Mouse (Mus musculus) hindbrain, postnatal 0 days (tissue): ENCODE measurements around the gene Snai1. TPM values are rescaled to one million over a fixed set of nuclear protein-coding genes. Genes with fewer than 3 reads are reported as not detected.

Experiments
- ATAC-seq: fragments of 200-750 bp; cut with Nextera tagmentation; 2 replicates; pipeline ENCODE4 v1.8.0; 2017; ENCODE audit warnings: mild to moderate bottlenecking, moderate TSS enrichment, moderate library complexity
- DNase-seq: peaks from one replicate; pipeline ENCODE4 v3.0.0-alpha.2; 2015; ENCODE audit warnings: low spot score
- H3K27ac ChIP-seq: fragments of 300-500 bp; sonication (generic); 2 replicates; pipeline ENCODE4 v1.5.1; 2014; ENCODE audit warnings: mild to moderate bottlenecking
- H3K27me3 ChIP-seq: fragments of 300-500 bp; sonication (generic); 2 replicates; pipeline ENCODE4 v1.6.1; 2014; ENCODE audit warnings: low read length, mixed read lengths; ENCODE audit not compliant: insufficient read depth
- H3K36me3 ChIP-seq: fragments of 300-500 bp; sonication (generic); 2 replicates; pipeline ENCODE4 v1.6.1; 2014; ENCODE audit warnings: low read length, mixed read lengths; ENCODE audit not compliant: insufficient read depth
- H3K4me1 ChIP-seq: fragments of 300-500 bp; sonication (generic); 2 replicates; pipeline ENCODE4 v1.6.1; 2014; ENCODE audit warnings: antibody characterized with exemption, low read length, mixed read lengths; ENCODE audit not compliant: insufficient read depth
- H3K4me2 ChIP-seq: fragments of 300-500 bp; sonication (generic); 2 replicates; pipeline ENCODE4 v1.6.1; 2014; ENCODE audit warnings: low read depth, mild to moderate bottlenecking, low read length, moderate library complexity, mixed read lengths
- H3K4me3 ChIP-seq: fragments of 300-500 bp; sonication (generic); 2 replicates; pipeline ENCODE4 v1.5.1; 2014; ENCODE audit warnings: low read length
- H3K9ac ChIP-seq: fragments of 300-500 bp; sonication (generic); replicated peaks from 2 replicates; pipeline ENCODE4 v1.6.1; 2014; ENCODE audit warnings: mild to moderate bottlenecking, low read length, moderate library complexity, mixed read lengths
- H3K9me3 ChIP-seq: fragments of 300-500 bp; sonication (generic); 2 replicates; pipeline ENCODE4 v1.6.1; 2016; ENCODE audit warnings: low read length, mixed read lengths
- CTCF ChIP-seq: IDR thresholded peaks from 2 replicates; pipeline ENCODE4 v1.5.1; 2016; ENCODE audit warnings: antibody characterized with exemption, control low read depth, low read depth
- WGBS: fragments of 180-500 bp; shearing (Covaris S2); extraction: QIAGEN DNeasy Blood & Tissue Kit; methylation state at CpG from one replicate; pipeline ENCODE4 v1.1.7; 2014; 5-methylcytosine and 5-hydroxymethylcytosine counted together
- polyA plus RNA-seq: library from polyadenylated mRNA; unstranded; fragments of >200 nt; fragmentation: Nextera tagmentation; extraction: Ambion mirVana; gene quantifications from 2 replicates; pipeline ENCODE4 v1.2.1, GENCODE M21; 2015
- total RNA-seq: library from RNA; depleted of rRNA; stranded (reverse); fragments of >200 nt; gene quantifications from 2 replicates; pipeline ENCODE4 v1.2.3, GENCODE M21; 2014

The Snai1 gene
- total and polyA plus RNA-seq, 2 experiments from 2014 or later, result 1.2 to 4.3 TPM

DNA sequence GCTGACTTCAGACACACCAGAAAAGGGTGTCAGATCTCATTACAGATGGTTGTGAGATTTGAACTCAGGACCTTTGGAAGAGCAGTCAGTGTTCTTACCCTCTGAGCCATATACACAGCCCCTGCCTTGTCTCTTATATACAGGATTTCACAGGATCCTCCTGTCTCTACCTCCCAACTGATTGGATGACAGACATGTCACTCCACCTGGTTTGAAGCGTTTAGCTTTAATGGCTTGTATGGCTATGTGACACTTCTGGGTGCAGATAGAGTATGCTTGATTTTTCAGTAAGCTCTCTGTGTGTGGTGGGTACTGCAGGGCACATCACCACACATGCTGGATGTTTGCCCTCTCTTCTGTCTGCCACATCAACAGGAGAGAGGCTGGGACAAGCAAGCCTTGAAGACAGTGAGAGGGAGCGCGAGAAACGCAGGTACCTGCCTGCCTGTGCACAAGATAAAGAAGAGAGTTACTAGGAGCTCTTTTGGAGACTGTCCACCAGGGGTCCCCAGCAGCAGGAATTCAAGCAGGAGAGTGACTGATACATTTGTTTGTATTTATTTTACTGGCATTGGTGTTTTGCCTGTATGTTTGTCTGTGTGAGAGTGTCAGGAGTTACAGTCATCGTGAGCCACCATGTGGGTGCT lies 18.3 kb upstream of the Snai1 start:
- 75% methylated on average over 5 of the region's 5 CpGs for WGBS
- no peak overlapping the region for H3K4me3 ChIP-seq
- no peak overlapping the region for H3K9ac ChIP-seq
- peaks cover 30% of the 10 kb centered on the region for H3K36me3 ChIP-seq
- no peaks in the 10 kb centered on the region for H3K27me3 ChIP-seq
- ATAC-seq (no peak), DNase-seq (no peak)
- no peaks in the 10 kb centered on the region for H3K9me3 ChIP-seq
- no peaks in the 10 kb centered on the region for H3K4me1 ChIP-seq
- no peak overlapping the region for H3K4me2 ChIP-seq
- H3K27ac ChIP-seq, result no peak overlapping the region
- TF ChIP-seq CTCF, result peak; percentile 56

DNA sequence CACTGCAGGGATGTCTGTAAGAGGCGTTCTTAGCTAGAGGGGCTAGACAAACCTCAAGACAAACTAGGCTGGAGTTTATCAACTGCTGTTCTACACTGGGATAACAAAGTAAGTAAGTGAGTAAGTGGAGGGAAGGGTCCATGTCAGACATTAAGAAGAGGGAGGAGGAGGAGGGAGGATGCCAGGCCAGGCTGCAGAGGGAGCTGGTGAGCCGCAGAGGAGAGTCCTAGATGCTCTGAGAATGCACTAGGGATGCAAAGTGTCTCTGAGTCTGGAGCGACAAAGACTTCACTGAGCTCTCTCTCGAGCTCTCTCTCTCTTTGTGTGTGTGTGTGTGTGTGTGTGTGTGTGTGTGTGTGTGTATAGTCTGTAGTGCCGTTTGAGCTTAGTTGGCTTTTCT lies 9.7 kb upstream of the Snai1 start:
- DNase-seq (no peak), ATAC-seq (peak; percentile 27; the same call in 1 of the 2 replicates)
- H3K36me3 ChIP-seq, result no peaks in the 10 kb centered on the region
- H3K9ac ChIP-seq, result no peak overlapping the region
- 16% methylated on average over 5 of the region's 5 CpGs for WGBS
- no peaks in the 10 kb centered on the region for H3K27me3 ChIP-seq
- no peaks in the 10 kb centered on the region for H3K9me3 ChIP-seq
- no peak overlapping the region for H3K4me3 ChIP-seq
- H3K27ac ChIP-seq, result no peak overlapping the region
- H3K4me2 ChIP-seq, result no peak overlapping the region
- TF ChIP-seq CTCF, result peak; percentile 66
- no peaks in the 10 kb centered on the region for H3K4me1 ChIP-seq

DNA sequence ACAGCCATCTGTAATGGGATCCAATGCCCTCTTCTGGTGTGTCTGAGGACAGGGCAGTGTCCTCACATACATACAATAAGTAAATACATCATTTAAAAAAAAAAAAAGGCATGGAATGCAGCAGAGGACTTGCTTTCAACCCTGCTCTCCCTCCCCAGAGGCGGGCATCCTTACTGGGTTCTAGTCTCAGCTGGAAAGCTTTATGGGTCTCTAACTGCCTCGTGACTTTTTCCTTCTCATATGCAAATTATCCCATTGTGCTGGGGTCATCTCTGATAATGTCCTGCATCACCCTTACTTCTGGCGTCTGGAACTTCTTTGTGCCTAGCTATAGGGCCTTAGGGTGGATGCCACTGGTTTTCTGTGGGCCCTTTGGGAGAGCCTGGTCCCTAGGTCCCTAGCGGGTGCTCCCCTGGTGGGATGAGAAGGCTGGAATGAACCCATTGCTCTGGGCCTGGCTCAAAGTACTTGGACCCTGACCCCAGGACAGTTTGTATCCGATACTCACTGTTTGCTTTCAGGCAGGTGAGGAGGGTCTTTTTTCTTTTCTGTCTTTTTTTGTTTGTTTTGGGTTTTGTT lies 8.0 kb upstream of the Snai1 start:
- 28% methylated on average over 5 of the region's 5 CpGs for WGBS
- Histone ChIP-seq H3K27me3 (peaks cover 3% of the 10 kb centered on the region; the same call in 1 of the 2 replicates), H3K36me3 (no peaks in the 10 kb centered on the region), H3K4me2 (no peak overlapping the region), H3K27ac (no peak overlapping the region), H3K9ac (no peak overlapping the region), H3K4me1 (no peaks in the 10 kb centered on the region), H3K4me3 (no peak overlapping the region), H3K9me3 (no peaks in the 10 kb centered on the region)
- DNase-seq, result no peak
- no peak for ATAC-seq
- no peak for TF ChIP-seq CTCF

DNA sequence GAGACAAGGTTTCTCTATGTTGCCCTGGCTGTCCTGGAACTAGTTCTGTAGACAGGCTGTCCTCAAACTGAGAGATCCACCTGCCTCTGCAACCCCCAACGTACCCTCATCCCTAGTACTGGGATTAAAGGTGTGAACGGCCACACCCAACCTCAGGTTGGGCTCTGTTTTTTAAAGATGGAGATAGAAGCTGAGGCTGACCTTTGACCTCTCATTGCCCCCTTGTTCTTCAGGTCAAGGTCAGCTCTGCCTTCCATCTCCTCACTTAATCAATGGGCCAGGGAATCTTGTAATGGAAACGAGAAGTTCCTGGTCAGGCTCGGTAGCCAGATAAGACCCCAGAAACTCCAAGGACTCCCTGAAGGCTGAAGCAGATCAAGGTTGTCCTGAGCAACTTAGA lies 7.5 kb upstream of the Snai1 start:
- WGBS, result 80% methylated on average over 4 of the region's 4 CpGs
- H3K36me3 ChIP-seq, result no peaks in the 10 kb centered on the region
- H3K27ac ChIP-seq, result no peak overlapping the region
- peaks cover 6% of the 10 kb centered on the region; the same call in 1 of the 2 replicates for H3K27me3 ChIP-seq
- no peak overlapping the region for H3K4me3 ChIP-seq
- no peaks in the 10 kb centered on the region for H3K4me1 ChIP-seq
- H3K4me2 ChIP-seq, result no peak overlapping the region
- DNase-seq, result no peak
- H3K9me3 ChIP-seq, result no peaks in the 10 kb centered on the region
- no peak for ATAC-seq
- TF ChIP-seq CTCF, result no peak
- no peak overlapping the region for H3K9ac ChIP-seq

DNA sequence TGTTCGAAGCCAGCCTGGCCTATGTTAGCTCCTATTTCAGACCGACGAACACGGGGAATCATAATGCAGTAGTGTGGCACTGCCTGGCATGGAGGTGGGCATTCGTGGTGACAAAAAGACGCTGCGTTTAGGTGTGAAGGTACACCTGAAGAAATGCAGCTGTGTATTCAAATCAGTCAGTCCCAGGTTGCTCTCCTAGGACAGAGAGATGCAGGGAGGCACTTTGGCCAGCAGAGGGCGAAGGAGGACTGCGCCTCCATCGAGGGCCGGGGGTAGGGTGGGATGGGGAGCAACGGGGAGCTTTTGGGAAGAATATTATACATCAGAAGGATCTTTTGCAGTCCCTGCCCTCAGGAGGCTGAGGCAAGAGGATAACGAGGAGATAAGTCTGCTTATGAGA lies 5.9 kb upstream of the Snai1 start:
- H3K9ac ChIP-seq, result no peak overlapping the region
- DNase-seq (peak; percentile 67), ATAC-seq (no peak)

DNA sequence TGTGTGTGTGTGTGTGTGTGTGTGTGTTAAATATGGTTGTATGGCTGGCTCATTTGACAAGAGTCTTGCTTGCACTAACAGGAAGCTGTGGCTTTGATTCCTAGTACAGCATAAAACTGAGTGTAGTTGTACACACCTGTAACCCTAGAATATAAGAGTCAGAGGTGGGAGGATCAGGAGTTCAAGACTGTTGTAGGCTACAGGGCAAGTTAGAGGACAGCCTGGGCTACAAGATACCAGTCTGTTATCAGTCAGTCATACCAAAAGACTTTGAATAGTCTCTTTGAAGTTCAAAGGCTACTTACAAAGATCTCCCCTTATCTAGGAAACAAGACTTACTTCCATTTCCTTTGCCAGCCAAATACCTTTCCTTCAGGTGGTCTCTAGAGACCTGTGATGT lies 4.1 kb upstream of the Snai1 start:
- 0 out of 2 replicates have a peak, but pooled peaks cover 4% of the 10 kb centered on the region for H3K4me1 ChIP-seq
- no peak overlapping the region for H3K4me2 ChIP-seq
- no peak for TF ChIP-seq CTCF
- no peak overlapping the region for H3K9ac ChIP-seq
- DNase-seq (no peak), ATAC-seq (no peak)
- no peaks in the 10 kb centered on the region for H3K9me3 ChIP-seq
- peaks cover 16% of the 10 kb centered on the region; the same call in 1 of the 2 replicates for H3K27me3 ChIP-seq
- no peak overlapping the region for H3K4me3 ChIP-seq
- no peaks in the 10 kb centered on the region for H3K36me3 ChIP-seq
- no peak overlapping the region for H3K27ac ChIP-seq

More for the DNA sequence above, 5.9 kb upstream of the Snai1 start:
- Histone ChIP-seq H3K9me3 (no peaks in the 10 kb centered on the region), H3K4me2 (no peak overlapping the region), H3K36me3 (no peaks in the 10 kb centered on the region), H3K27me3 (peaks cover 8% of the 10 kb centered on the region; the same call in 1 of the 2 replicates), H3K27ac (no peak overlapping the region), H3K4me1 (no peaks in the 10 kb centered on the region), H3K4me3 (no peak overlapping the region)
- 19% methylated on average over 13 of the region's 13 CpGs for WGBS
- TF ChIP-seq CTCF, result peak; percentile 96
